Mouse (Mus musculus): ENCODE measurements around the gene Slc4a5. TPM values are rescaled to one million over a fixed set of nuclear protein-coding genes. Genes with fewer than 3 reads are reported as not detected.
"Not testable (repeated sequence)": the region's sequence is repeated elsewhere in the genome, so short reads cannot be mapped to it uniquely, and the experiment has no call there.

Gene Slc4a5
- polyA plus RNA-seq, 1 experiment from 2014 or later, result not detected

DNA sequence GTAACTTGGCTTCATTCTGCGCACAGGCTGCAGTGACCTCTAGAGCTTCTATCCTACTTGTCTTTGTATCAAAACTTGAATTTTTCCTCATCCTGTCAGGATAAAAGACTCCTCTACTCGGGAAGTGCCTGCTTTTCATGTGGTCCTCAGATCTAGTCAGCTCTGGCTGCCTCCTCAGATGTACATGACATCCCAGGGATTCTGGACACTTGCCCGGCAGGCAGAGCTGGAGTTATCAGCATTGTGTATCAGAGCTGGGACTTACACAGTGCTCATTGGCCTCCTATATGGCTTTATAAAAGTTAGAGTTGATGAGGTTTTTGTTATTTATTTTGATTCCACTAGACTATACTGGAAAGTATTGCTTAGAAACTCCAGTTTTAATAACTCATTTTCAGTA lies 121.8 kb downstream of the Slc4a5 start:
- Histone ChIP-seq H3K36me3 (ENCODE audit: inconsistent target) (peaks cover 73% of the 10 kb centered on the region), H3K79me2 (ENCODE audit: inconsistent target) (peaks cover 67% of the 10 kb centered on the region; the same call in 1 of the 2 replicates), H3K4me3 (ENCODE audit: inconsistent target) (no peak overlapping the region), H3K27ac (no peak overlapping the region)
- 85% methylated on average over 3 of the region's 3 CpGs for WGBS (ENCODE audit: missing documents)

DNA sequence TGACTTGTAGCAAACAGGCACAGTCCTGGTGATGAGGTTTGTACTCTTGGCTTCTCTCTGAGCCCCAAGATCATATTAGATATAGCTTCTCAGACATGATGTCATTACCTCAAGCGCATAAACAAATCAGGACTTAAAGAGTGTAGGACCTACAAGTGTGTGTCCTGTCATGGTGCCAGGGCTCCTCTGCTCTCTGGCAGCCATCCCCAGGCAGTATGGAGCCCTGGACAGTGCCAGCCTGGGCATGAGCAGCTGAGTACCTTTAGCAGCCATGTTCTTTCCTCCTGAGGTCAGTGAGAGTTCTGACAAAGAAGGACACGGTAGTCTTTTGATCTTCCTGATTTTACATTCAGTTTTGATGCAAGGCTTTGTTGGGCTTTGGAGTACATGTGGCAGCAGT lies 123.3 kb downstream of the Slc4a5 start:
- H3K27ac ChIP-seq, result no peak overlapping the region
- peaks cover 51% of the 10 kb centered on the region; the same call in 1 of the 2 replicates for H3K79me2 ChIP-seq (ENCODE audit: inconsistent target)
- peaks cover 59% of the 10 kb centered on the region for H3K36me3 ChIP-seq (ENCODE audit: inconsistent target)
- H3K4me3 ChIP-seq (ENCODE audit: inconsistent target), result no peak overlapping the region
- whole genome bisulfite sequencing (ENCODE audit: missing documents), result 97% methylated on average over 2 of the region's 2 CpGs

DNA sequence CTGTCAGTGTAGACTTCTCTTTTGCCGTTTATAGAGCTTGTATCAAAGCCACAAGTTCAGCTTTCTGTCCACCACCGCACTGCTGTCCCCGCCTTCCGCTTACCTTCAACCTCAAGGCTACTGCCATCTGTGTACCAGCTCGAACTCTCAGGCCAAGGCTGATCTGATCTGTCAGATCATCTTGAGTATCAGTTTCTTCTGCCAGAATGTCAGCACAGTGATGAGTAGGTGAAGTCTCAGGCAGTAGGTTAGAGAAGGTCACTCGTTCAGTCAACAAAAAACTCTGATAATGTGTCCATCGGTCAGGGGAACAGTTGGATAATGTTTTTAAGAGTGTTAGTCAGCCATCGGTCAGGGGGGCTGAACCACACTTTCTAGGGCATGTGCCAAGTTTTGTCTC lies 125.7 kb downstream of the Slc4a5 start:
- H3K27ac ChIP-seq; H3K4me3 ChIP-seq (ENCODE audit: inconsistent target): not testable (repeated sequence)
- Histone ChIP-seq H3K79me2 (ENCODE audit: inconsistent target) (peaks cover 28% of the 10 kb centered on the region; the same call in 1 of the 2 replicates), H3K36me3 (ENCODE audit: inconsistent target) (peaks cover 39% of the 10 kb centered on the region)
- 93% methylated on average over 6 of the region's 8 CpGs for WGBS (ENCODE audit: missing documents)

DNA sequence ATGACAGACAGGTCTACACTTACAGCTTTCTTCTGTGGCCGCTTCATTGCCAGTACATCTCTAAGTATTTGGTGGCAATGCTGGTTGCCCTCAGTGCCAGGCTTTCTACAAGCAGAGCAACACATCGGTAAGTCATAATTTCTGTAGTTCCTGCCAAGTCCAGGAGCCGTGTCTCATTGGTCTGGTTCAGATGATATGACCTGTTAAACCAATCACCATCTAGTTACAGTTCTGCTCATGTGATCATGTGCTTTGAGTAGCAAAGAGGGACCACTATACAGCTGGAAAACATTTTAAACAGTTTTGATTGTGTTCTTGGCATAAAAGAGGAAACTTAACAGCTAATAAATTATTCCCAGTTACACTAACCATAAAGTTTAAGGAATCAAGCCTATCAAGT lies 128.3 kb downstream of the Slc4a5 start:
- Histone ChIP-seq H3K36me3 (ENCODE audit: inconsistent target) (peaks cover 16% of the 10 kb centered on the region), H3K79me2 (ENCODE audit: inconsistent target) (peaks cover 2% of the 10 kb centered on the region; the same call in 1 of the 2 replicates), H3K27ac (no peak overlapping the region), H3K4me3 (ENCODE audit: inconsistent target) (no peak overlapping the region)
- WGBS (ENCODE audit: missing documents), result 86% methylated on average over 3 of the region's 3 CpGs

DNA sequence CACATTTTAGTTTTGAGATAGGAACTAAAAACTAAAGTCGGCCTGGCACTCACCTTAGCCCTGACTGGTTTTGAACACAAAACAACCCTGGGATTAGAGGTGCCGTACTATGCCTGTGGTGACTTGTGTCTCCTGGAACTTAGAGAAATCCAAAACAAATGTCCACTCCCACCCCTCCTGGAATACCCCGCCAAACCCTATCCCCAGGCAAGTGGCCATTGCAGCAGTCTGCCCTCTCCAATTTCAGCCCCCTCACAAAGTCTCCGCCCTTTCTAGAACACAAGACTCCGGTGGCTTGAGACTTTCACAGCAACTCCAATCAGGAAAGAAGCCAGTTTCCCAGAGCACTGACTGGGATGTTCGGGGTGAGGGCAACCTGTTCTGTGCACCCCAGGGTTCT lies 129.2 kb downstream of the Slc4a5 start, which contains the start of gene Bola3:
Gene Bola3, plus strand, starts transcription at position 275 of the 400 bp plus-strand sequence.
- Histone ChIP-seq H3K79me2 (ENCODE audit: inconsistent target) (no peaks in the 10 kb centered on the region; the same call in 1 of the 2 replicates), H3K4me3 (ENCODE audit: inconsistent target) (peak within 1 kb of the TSS; percentile 70), H3K27ac (peak within 1 kb of the TSS; percentile 38; the same call in 1 of the 2 replicates), H3K36me3 (ENCODE audit: inconsistent target) (peaks cover 18% of the 10 kb centered on the region; the same call in 1 of the 2 replicates)
- 49% methylated on average over 6 of the region's 6 CpGs for WGBS (ENCODE audit: missing documents)

DNA sequence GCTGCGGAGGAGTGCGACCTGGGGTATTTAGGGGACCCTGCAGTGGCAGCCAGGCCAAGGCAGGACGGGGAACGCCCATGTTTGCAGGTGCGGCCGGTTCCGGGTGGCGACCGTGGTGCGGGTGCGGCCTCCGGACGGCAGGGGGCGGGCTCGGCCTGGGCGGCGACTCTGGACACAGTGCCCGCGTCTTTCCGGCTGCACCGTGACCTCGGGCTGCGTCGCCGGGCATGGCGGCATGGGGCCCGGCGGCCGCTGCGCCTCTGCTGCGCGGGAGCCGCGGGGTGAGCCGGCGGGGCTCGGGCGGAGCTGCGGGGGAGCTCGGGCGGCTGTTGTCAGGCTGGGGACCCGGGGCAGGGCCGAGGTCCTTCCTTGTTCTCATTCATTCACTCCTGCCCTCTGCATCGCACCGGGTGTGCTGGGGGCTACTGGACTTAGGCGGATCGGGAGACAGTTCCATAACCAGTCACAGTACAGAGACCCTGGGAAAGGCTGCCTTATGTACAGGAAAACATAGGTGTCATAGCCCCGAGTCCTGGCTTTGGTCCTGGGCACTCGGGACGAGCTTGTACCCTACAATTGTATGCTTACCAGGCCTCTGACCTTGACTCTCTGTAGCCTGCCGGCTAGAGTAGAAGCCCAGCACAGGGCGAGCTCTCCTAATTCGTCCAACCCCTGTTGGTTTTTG lies 129.8 kb downstream of the Slc4a5 start:
- H3K36me3 ChIP-seq (ENCODE audit: inconsistent target), result peaks cover 15% of the 10 kb centered on the region; the same call in 1 of the 2 replicates
- no peaks in the 10 kb centered on the region; the same call in 1 of the 2 replicates for H3K79me2 ChIP-seq (ENCODE audit: inconsistent target)
- peak overlapping the region; percentile 70 for H3K4me3 ChIP-seq (ENCODE audit: inconsistent target)
- WGBS (ENCODE audit: missing documents), result under 1% methylated on average over 27 of the region's 53 CpGs
- peak overlapping the region; percentile 38; the same call in 1 of the 2 replicates for H3K27ac ChIP-seq

DNA sequence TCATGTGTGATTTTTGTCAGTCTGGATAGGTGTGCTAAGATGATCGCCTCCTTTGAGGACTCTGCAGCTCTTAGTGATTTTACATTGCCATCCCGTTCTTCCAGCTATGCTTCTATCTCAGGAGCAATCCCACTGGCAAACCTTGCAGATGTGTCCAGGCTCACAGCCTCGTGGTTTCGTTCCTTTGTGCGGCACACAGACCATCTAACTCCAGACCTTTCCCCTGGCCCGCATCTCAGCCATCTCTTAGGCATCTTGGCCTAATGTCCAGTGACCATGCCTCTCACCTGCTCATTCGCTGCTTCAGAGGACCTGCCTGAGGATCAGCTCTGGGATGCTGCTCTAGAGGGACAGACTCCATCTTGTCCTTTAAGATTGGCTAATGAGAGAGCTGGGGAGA lies 130.5 kb downstream of the Slc4a5 start:
- Histone ChIP-seq H3K36me3 (ENCODE audit: inconsistent target) (peaks cover 15% of the 10 kb centered on the region; the same call in 1 of the 2 replicates), H3K79me2 (ENCODE audit: inconsistent target) (no peaks in the 10 kb centered on the region; the same call in 1 of the 2 replicates), H3K27ac (peak overlapping the region; percentile 38; the same call in 1 of the 2 replicates), H3K4me3 (ENCODE audit: inconsistent target) (peak overlapping the region; percentile 70)
- 88% methylated on average over 7 of the region's 7 CpGs for WGBS (ENCODE audit: missing documents)

DNA sequence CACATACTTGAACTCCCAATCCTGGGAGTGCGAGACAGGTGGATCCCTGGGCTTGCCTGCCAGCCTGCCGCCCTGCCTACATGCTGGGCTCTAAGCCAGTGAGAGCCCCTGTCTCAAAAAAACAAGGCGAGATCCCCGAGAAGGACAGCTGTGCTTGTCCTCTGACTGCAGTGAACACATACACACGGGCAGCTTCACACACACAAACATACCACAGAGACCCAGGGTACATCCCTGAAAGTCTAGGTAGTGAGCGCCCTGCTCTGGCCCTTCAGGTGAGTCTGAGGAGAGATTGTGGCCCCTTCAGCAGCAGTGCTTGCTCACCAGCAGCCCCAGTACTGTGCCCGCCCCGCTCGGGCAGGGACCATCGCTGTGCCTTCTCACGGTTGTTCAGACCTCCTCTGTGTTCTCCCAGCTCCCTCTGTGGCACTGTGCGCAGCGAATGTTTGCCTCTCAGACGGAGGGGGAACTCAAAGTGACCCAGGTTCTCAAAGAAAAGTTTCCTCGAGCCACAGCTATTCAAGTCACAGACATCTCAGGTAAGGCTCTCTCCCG lies 131.3 kb downstream of the Slc4a5 start:
- Histone ChIP-seq H3K79me2 (ENCODE audit: inconsistent target) (no peaks in the 10 kb centered on the region; the same call in 1 of the 2 replicates), H3K4me3 (ENCODE audit: inconsistent target) (no peak overlapping the region), H3K27ac (no peak overlapping the region), H3K36me3 (ENCODE audit: inconsistent target) (peaks cover 15% of the 10 kb centered on the region; the same call in 1 of the 2 replicates)
- WGBS (ENCODE audit: missing documents), result 92% methylated on average over 15 of the region's 16 CpGs

DNA sequence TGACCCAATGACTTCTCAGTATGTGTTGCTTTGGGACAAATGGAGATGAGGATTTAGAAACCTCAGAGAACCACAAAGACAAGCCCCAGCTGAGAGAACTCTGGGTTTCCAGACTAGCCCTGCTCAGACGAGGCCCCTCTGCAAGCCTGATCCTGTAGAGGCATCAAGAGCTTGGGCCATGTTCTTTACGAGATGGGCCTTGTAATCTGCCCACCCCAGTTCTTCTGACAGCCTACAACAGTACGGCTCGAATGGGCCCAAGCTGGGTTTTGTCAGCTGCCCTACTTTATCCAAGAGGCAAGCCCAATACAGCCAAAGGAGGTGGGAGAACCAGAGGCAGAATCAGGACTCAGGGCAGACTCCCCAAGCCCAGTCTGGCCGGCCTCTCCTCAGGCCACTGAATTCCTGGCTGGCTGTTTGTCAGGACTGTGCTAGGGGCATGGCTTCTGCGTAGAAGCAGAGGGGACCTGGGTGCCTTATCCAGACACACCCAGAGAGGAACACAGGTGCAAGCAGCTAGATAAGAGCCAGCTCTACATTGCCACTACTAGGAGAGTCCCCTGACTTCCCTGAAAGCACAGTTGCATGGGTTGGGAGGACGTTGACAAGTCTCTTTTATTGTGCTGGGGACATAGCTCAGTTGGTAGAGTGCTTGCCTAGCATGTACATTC lies 132.0 kb downstream of the Slc4a5 start:
- Histone ChIP-seq H3K4me3 (ENCODE audit: inconsistent target) (no peak overlapping the region), H3K36me3 (ENCODE audit: inconsistent target) (peaks cover 15% of the 10 kb centered on the region; the same call in 1 of the 2 replicates), H3K27ac (no peak overlapping the region), H3K79me2 (ENCODE audit: inconsistent target) (no peaks in the 10 kb centered on the region; the same call in 1 of the 2 replicates)
- 87% methylated on average over 6 of the region's 7 CpGs for WGBS (ENCODE audit: missing documents)

DNA sequence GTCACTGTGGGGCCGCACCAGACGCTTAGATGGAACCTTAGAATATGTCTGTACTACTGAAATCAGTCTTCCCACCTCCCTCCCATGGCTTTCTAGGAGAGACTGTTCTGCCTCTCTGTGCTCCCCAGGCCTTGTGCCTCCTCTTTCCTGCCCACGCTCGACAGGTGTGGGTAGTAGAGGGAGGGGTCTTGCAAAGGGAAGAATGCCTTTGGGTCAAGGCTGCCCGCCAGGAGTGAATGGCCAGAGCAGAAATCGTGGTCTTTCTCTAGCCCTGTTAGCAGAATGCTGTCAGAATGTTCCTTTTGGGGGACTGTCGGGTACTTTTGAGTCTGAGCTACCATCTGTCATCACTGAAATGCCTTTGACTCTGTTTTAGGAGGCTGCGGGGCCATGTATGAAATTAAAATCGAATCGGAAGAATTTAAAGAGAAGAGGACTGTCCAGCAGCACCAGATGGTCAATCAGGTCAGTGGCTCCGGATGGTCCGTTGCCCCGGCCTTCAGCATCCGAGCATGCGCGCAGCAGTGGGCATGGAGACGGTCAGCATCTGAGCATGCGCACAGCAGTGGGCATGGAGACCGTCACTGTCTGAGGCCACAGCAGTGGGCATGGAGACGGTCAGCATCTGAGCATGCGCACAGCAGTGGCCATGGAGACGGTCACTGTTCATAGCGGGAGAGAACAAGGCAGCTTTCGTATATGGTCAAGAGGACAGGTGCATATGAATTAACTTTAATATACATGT lies 133.2 kb downstream of the Slc4a5 start:
- 94% methylated on average over 22 of the region's 24 CpGs for WGBS (ENCODE audit: missing documents)
- Histone ChIP-seq H3K27ac (no peak overlapping the region), H3K36me3 (ENCODE audit: inconsistent target) (peaks cover 15% of the 10 kb centered on the region; the same call in 1 of the 2 replicates), H3K4me3 (ENCODE audit: inconsistent target) (no peak overlapping the region), H3K79me2 (ENCODE audit: inconsistent target) (no peaks in the 10 kb centered on the region; the same call in 1 of the 2 replicates)

Other genes with a start within 250 kb of the Slc4a5 start
- gene Dok1, start 186.4 kb upstream of the Slc4a5 start, polyA plus RNA-seq (2018), result 30.0 to 70.8 TPM (median 64.9 TPM) in 3 replicates
- 6.0 to 8.2 TPM (median 7.6 TPM) in 3 replicates for gene Loxl3, start 185.7 kb upstream of the Slc4a5 start, polyA plus RNA-seq (2018)
- gene Aup1, start 165.3 kb upstream of the Slc4a5 start, polyA plus RNA-seq (2018), result 192 to 272 TPM (median 246 TPM) in 3 replicates
- 33.7 to 84.6 TPM (median 58.6 TPM) in 3 replicates for gene Htra2, start 164.6 kb upstream of the Slc4a5 start, polyA plus RNA-seq (2018)
- gene Dqx1, start 162.0 kb upstream of the Slc4a5 start, polyA plus RNA-seq (2018), result 0.23 to 0.54 TPM (median 0.51 TPM) in 3 replicates
- gene Tlx2, start 149.5 kb upstream of the Slc4a5 start, polyA plus RNA-seq (2018), result not detected in 3 replicates
- gene Pcgf1, start 142.0 kb upstream of the Slc4a5 start, polyA plus RNA-seq (2018), result 9.8 to 13.6 TPM (median 11.0 TPM) in 3 replicates
- 0.40 to 1.3 TPM (median 0.66 TPM) in 3 replicates for gene Lbx2, start 133.5 kb upstream of the Slc4a5 start, polyA plus RNA-seq (2018)
- gene Ccdc142, start 118.2 kb upstream of the Slc4a5 start, polyA plus RNA-seq (2018), result 0.99 to 3.0 TPM (median 1.5 TPM) in 3 replicates
- gene Gm42688, start 118.2 kb upstream of the Slc4a5 start, polyA plus RNA-seq (2018), result 1.6 to 3.7 TPM (median 2.8 TPM) in 3 replicates
- 18.3 to 47.9 TPM (median 27.0 TPM) in 3 replicates for gene Mrpl53, start 110.8 kb upstream of the Slc4a5 start, polyA plus RNA-seq (2018)
- gene Mogs, start 104.3 kb upstream of the Slc4a5 start, polyA plus RNA-seq (2018), result 8.4 to 31.8 TPM (median 16.2 TPM) in 3 replicates
- 13.1 to 20.6 TPM (median 14.1 TPM) in 3 replicates for gene Wbp1, start 98.3 kb upstream of the Slc4a5 start, polyA plus RNA-seq (2018)
- gene Ino80b, start 94.4 kb upstream of the Slc4a5 start, polyA plus RNA-seq (2018), result 16.6 to 24.5 TPM (median 22.9 TPM) in 3 replicates
- 1.3 to 2.1 TPM (median 1.4 TPM) in 3 replicates for gene Rtkn, start 84.4 kb upstream of the Slc4a5 start, polyA plus RNA-seq (2018)
- 0.30 to 1.1 TPM (median 0.42 TPM) in 3 replicates for gene Wdr54, start 63.4 kb upstream of the Slc4a5 start, polyA plus RNA-seq (2018)
- 0.19 TPM in 1 of 3 replicates, not detected in the others for gene 1700003E16Rik, start 63.4 kb upstream of the Slc4a5 start, polyA plus RNA-seq (2018)
- gene Dctn1, start 53.9 kb upstream of the Slc4a5 start, polyA plus RNA-seq (2018), result 61.5 to 68.3 TPM (median 66.2 TPM) in 3 replicates
- gene Mthfd2, start 106.1 kb downstream of the Slc4a5 start, polyA plus RNA-seq (2018), result 5.4 to 17.7 TPM (median 8.3 TPM) in 3 replicates
- 82.5 to 141 TPM (median 132 TPM) in 3 replicates for gene Mob1a, start 106.2 kb downstream of the Slc4a5 start, polyA plus RNA-seq (2018)
- 21.1 to 56.8 TPM (median 50.5 TPM) in 3 replicates for gene Bola3, start 129.3 kb downstream of the Slc4a5 start, polyA plus RNA-seq (2018)
- 13.9 to 21.1 TPM (median 19.1 TPM) in 3 replicates for gene Tet3, start 239.3 kb downstream of the Slc4a5 start, polyA plus RNA-seq (2018)

Measured in macrophage (primary cell).